10 mouse cellular contexts compared by ENCODE assay signal in the genomic region with DNA sequence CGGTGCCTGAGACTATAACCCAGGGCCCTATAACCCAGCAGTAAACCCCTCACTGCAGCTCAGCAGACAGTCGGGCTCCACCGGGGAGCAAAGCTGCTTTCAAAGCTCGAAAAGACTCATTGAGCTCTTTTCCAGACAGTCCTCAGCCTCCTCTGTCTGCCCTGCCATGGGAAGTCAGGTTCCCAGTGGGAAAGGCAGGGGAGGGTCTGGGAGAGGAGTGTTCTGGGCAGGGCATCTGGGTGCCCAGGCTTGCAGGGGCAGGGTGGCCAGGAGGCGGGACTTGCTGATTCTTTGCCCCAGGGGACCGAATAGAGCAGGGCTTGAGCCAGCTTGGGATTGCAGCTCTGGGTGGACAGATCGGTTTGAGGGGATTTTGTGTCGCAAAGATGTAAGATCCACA. TPM values are rescaled to one million over a fixed set of nuclear protein-coding genes. Genes with fewer than 3 reads are reported as not detected.
DNase-seq lines count a peak whose midpoint lies in the region; ATAC-seq and TF ChIP-seq lines count a peak whose summit lies in the region.
"Had no signal": no experiment of that assay in that cellular context is flagged by ENCODE, and none has a peak within 500 bp of the region (broad histone marks: within the 10 kb centered on the region; RNA-seq: fewer than 3 reads in every experiment).

No protein-coding gene starts in this region.

- no peak overlapping the region for H3K4me2 ChIP-seq in forebrain, embryonic 11.5 days (ENCODE audit: low read depth, low read length, severe bottlenecking)
- no peak overlapping the region for H3K4me2 ChIP-seq in forebrain, embryonic 15.5 days (replicated peaks)
- no peak overlapping the region for H3K4me2 ChIP-seq in liver, embryonic 11.5 days
- no peak overlapping the region for H3K4me2 ChIP-seq in liver, postnatal 0 days (ENCODE audit: low read depth, low read length)
- H3K4me2 ChIP-seq in embryonic facial prominence, embryonic 15.5 days (replicated peaks), result 0 out of 2 replicates have a peak overlapping the region, but pooled peaks have one; percentile 12
- no peak overlapping the region for H3K4me2 ChIP-seq in neural tube, embryonic 15.5 days

- H3K36me3 ChIP-seq in forebrain, embryonic 11.5 days (ENCODE audit: control insufficient read depth, insufficient read depth, low read length), result no peaks in the 10 kb centered on the region
- no peaks in the 10 kb centered on the region for H3K36me3 ChIP-seq in forebrain, embryonic 15.5 days
- H3K36me3 ChIP-seq in liver, embryonic 11.5 days (ENCODE audit: control insufficient read depth, insufficient read depth, low read length), result peaks cover 3% of the 10 kb centered on the region; the same call in 1 of the 2 replicates
- H3K36me3 ChIP-seq in liver, postnatal 0 days (replicated peaks; ENCODE audit: insufficient read depth, low read length), result peaks cover 20% of the 10 kb centered on the region
- peaks cover 11% of the 10 kb centered on the region for H3K36me3 ChIP-seq in embryonic facial prominence, embryonic 15.5 days
- H3K36me3 ChIP-seq in neural tube, embryonic 15.5 days, result no peaks in the 10 kb centered on the region

- no peak for TF ChIP-seq EP300 in liver, postnatal 0 days (IDR thresholded peaks at IDR 0.05; ENCODE audit: low read depth)

- H3K4me3 ChIP-seq in forebrain, embryonic 11.5 days (ENCODE audit: low read depth, low read length), result no peak overlapping the region
- no peak overlapping the region for H3K4me3 ChIP-seq in forebrain, embryonic 15.5 days
- no peak overlapping the region for H3K4me3 ChIP-seq in liver, embryonic 11.5 days (ENCODE audit: low read depth, low read length)
- H3K4me3 ChIP-seq in liver, postnatal 0 days (ENCODE audit: low read depth, low read length), result no peak overlapping the region
- no peak overlapping the region for H3K4me3 ChIP-seq in embryonic facial prominence, embryonic 15.5 days (replicated peaks)
- no peak overlapping the region for H3K4me3 ChIP-seq in neural tube, embryonic 15.5 days (replicated peaks)

- H3K9me3 ChIP-seq in forebrain, embryonic 11.5 days (ENCODE audit: control insufficient read depth, low read length), result no peaks in the 10 kb centered on the region
- H3K9me3 ChIP-seq in forebrain, embryonic 15.5 days, result no peaks in the 10 kb centered on the region
- H3K9me3 ChIP-seq in liver, embryonic 11.5 days (ENCODE audit: control insufficient read depth, low read length), result no peaks in the 10 kb centered on the region
- no peaks in the 10 kb centered on the region for H3K9me3 ChIP-seq in liver, postnatal 0 days (ENCODE audit: low read length)
- H3K9me3 ChIP-seq in embryonic facial prominence, embryonic 15.5 days (replicated peaks), result no peaks in the 10 kb centered on the region
- H3K9me3 ChIP-seq in neural tube, embryonic 15.5 days (replicated peaks), result no peaks in the 10 kb centered on the region

- no peak for DNase-seq in forebrain, embryonic 11.5 days (ENCODE audit: low spot score)
- DNase-seq in liver, embryonic 11.5 days (ENCODE audit: low spot score), result no peak
- DNase-seq in liver, postnatal 0 days, result no peak
- DNase-seq in cerebellum, adult 11 months, result no peak
- DNase-seq: left cerebral cortex, postnatal 4 days had no signal

- H3K27me3 ChIP-seq in forebrain, embryonic 11.5 days (ENCODE audit: control insufficient read depth, insufficient read depth, low read length), result no peaks in the 10 kb centered on the region
- H3K27me3 ChIP-seq in forebrain, embryonic 15.5 days, result no peaks in the 10 kb centered on the region
- no peaks in the 10 kb centered on the region for H3K27me3 ChIP-seq in liver, embryonic 11.5 days (replicated peaks; ENCODE audit: control insufficient read depth, insufficient read depth, low read length)
- H3K27me3 ChIP-seq in liver, postnatal 0 days (ENCODE audit: insufficient read depth, low read length), result no peaks in the 10 kb centered on the region
- H3K27me3 ChIP-seq in embryonic facial prominence, embryonic 15.5 days, result no peaks in the 10 kb centered on the region
- H3K27me3 ChIP-seq in neural tube, embryonic 15.5 days (replicated peaks), result no peaks in the 10 kb centered on the region

- no peak for ATAC-seq in forebrain, embryonic 11.5 days (replicated peaks; ENCODE audit: low FRiP score)
- ATAC-seq in forebrain, embryonic 15.5 days (replicated peaks), result no peak
- no peak for ATAC-seq in liver, embryonic 11.5 days (replicated peaks; ENCODE audit: low FRiP score)
- no peak for ATAC-seq in liver, postnatal 0 days
- no peak for ATAC-seq in embryonic facial prominence, embryonic 15.5 days (ENCODE audit: insufficient number of reproducible peaks, low FRiP score, low TSS enrichment, low read depth)
- 0 out of 2 replicates have a peak, but pooled peaks have one; percentile 4 for ATAC-seq in neural tube, embryonic 15.5 days (ENCODE audit: low FRiP score)
- no peak for ATAC-seq in activated CD4-positive, CD25-positive, alpha-beta regulatory T cell, adult 4 months
- ATAC-seq: CD4-positive, CD25-positive, alpha-beta regulatory T cell, adult 4 months had no signal

- H3K27ac ChIP-seq in forebrain, embryonic 11.5 days (ENCODE audit: low read depth, low read length), result peak overlapping the region; percentile 25; the same call in 1 of the 2 replicates
- H3K27ac ChIP-seq in forebrain, embryonic 15.5 days (replicated peaks), result no peak overlapping the region
- H3K27ac ChIP-seq in liver, embryonic 11.5 days (ENCODE audit: low read depth, low read length), result 0 out of 2 replicates have a peak overlapping the region, but pooled peaks have one; percentile 10
- H3K27ac ChIP-seq in liver, postnatal 0 days (ENCODE audit: low read depth), result no peak overlapping the region
- peak overlapping the region; percentile 73 for H3K27ac ChIP-seq in embryonic facial prominence, embryonic 15.5 days (replicated peaks)
- H3K27ac ChIP-seq in neural tube, embryonic 15.5 days (replicated peaks), result peak overlapping the region; percentile 30; the same call in 1 of the 2 replicates

- peak overlapping the region; percentile 32; the same call in 1 of the 2 replicates for H3K9ac ChIP-seq in forebrain, embryonic 11.5 days (ENCODE audit: low read length)
- H3K9ac ChIP-seq in forebrain, embryonic 15.5 days (replicated peaks), result no peak overlapping the region
- H3K9ac ChIP-seq in liver, embryonic 11.5 days (ENCODE audit: low read depth, low read length), result no peak overlapping the region
- no peak overlapping the region for H3K9ac ChIP-seq in liver, postnatal 0 days (replicated peaks)
- no peak overlapping the region for H3K9ac ChIP-seq in embryonic facial prominence, embryonic 15.5 days
- H3K9ac ChIP-seq in neural tube, embryonic 15.5 days (replicated peaks), result no peak overlapping the region

- no peak for TF ChIP-seq CTCF in liver, postnatal 0 days (IDR thresholded peaks at IDR 0.05; ENCODE audit: low read depth)

- peaks cover 3% of the 10 kb centered on the region; the same call in 1 of the 2 replicates for H3K4me1 ChIP-seq in forebrain, embryonic 11.5 days (replicated peaks; ENCODE audit: control insufficient read depth, insufficient read depth, low read length)
- peaks cover 27% of the 10 kb centered on the region for H3K4me1 ChIP-seq in forebrain, embryonic 15.5 days
- peaks cover 17% of the 10 kb centered on the region for H3K4me1 ChIP-seq in liver, embryonic 11.5 days (replicated peaks; ENCODE audit: control insufficient read depth, insufficient read depth, low read length)
- peaks cover 10% of the 10 kb centered on the region for H3K4me1 ChIP-seq in liver, postnatal 0 days (ENCODE audit: insufficient read depth)
- peaks cover 66% of the 10 kb centered on the region for H3K4me1 ChIP-seq in embryonic facial prominence, embryonic 15.5 days
- peaks cover 37% of the 10 kb centered on the region for H3K4me1 ChIP-seq in neural tube, embryonic 15.5 days

- WGBS in forebrain, embryonic 11.5 days, result 21% methylated on average over 8 of the region's 8 CpGs
- 28% methylated on average over 8 of the region's 8 CpGs for WGBS in forebrain, embryonic 15.5 days
- WGBS in liver, embryonic 11.5 days, result 56% methylated on average over 8 of the region's 8 CpGs
- WGBS in liver, postnatal 0 days (ENCODE audit: insufficient replicate concordance), result 82% methylated on average over 8 of the region's 8 CpGs
- WGBS in embryonic facial prominence, embryonic 15.5 days, result 18% methylated on average over 8 of the region's 8 CpGs
- 17% methylated on average over 8 of the region's 8 CpGs for WGBS in neural tube, embryonic 15.5 days

RNA-seq across cellular contexts. Expression of a gene that starts 52.6 kb away (rescaled TPM):
- 0.36 and 0.57 TPM in 2 replicates for polyA plus RNA-seq in forebrain, embryonic 11.5 days (2014; fragmentation: Nextera tagmentation; extraction: Ambion mirVana)
- not detected in 2 replicates for polyA plus RNA-seq in forebrain, embryonic 15.5 days (2015; fragmentation: Nextera tagmentation; extraction: Ambion mirVana)
- 0.62 and 0.78 TPM in 2 replicates for polyA plus RNA-seq in liver, embryonic 11.5 days (2014; fragmentation: Nextera tagmentation; extraction: Ambion mirVana)
- polyA plus RNA-seq in liver, postnatal 0 days (2015; fragmentation: Nextera tagmentation; extraction: Ambion mirVana), result 0.66 and 1.1 TPM in 2 replicates
- 0.45 and 0.53 TPM in 2 replicates for polyA plus RNA-seq in embryonic facial prominence, embryonic 15.5 days (2015; fragmentation: Nextera tagmentation; extraction: Ambion mirVana)
- 0.26 and 2.5 TPM in 2 replicates for polyA plus RNA-seq in neural tube, embryonic 15.5 days (2015; fragmentation: Nextera tagmentation; extraction: Ambion mirVana)
- polyA plus RNA-seq in activated CD4-positive, CD25-positive, alpha-beta regulatory T cell, adult 4 months (2017; shearing (Covaris generic)), result 100 to 1,000 TPM; 109 to 137 TPM

RNA-seq across cellular contexts. Expression of a gene that starts 58.3 kb away (rescaled TPM):
- polyA plus RNA-seq in forebrain, embryonic 11.5 days (2014; fragmentation: Nextera tagmentation; extraction: Ambion mirVana), result 7.4 and 8.2 TPM in 2 replicates
- polyA plus RNA-seq in forebrain, embryonic 15.5 days (2015; fragmentation: Nextera tagmentation; extraction: Ambion mirVana), result 8.6 and 10.4 TPM in 2 replicates
- polyA plus RNA-seq in liver, embryonic 11.5 days (2014; fragmentation: Nextera tagmentation; extraction: Ambion mirVana), result 17.1 and 19.6 TPM in 2 replicates
- polyA plus RNA-seq in liver, postnatal 0 days (2015; fragmentation: Nextera tagmentation; extraction: Ambion mirVana), result 6.6 and 9.9 TPM in 2 replicates
- polyA plus RNA-seq in embryonic facial prominence, embryonic 15.5 days (2015; fragmentation: Nextera tagmentation; extraction: Ambion mirVana), result 22.3 and 24.4 TPM in 2 replicates
- 13.6 and 17.1 TPM in 2 replicates for polyA plus RNA-seq in neural tube, embryonic 15.5 days (2015; fragmentation: Nextera tagmentation; extraction: Ambion mirVana)
- 10 to 100 TPM; 17.8 to 19.0 TPM for polyA plus RNA-seq in activated CD4-positive, CD25-positive, alpha-beta regulatory T cell, adult 4 months (2017; shearing (Covaris generic))

Comparison
In these comparisons a context has a peak if more than half of its experiments do, and no peak if none do; other contexts are left out.
1. H3K27ac ChIP-seq: peak in forebrain, embryonic 11.5 days (single experiment), liver, embryonic 11.5 days (single experiment), embryonic facial prominence, embryonic 15.5 days (single experiment) and neural tube, embryonic 15.5 days (single experiment); none in forebrain, embryonic 15.5 days (single experiment) and liver, postnatal 0 days (single experiment).
2. RNA of a gene that starts 52.6 kb away (polyA plus RNA-seq): 109 to 137 TPM in activated CD4-positive, CD25-positive, alpha-beta regulatory T cell, adult 4 months; 0.66 to 1.1 TPM in liver, postnatal 0 days, 0.62 to 0.78 TPM in liver, embryonic 11.5 days, 0.45 to 0.53 TPM in embryonic facial prominence, embryonic 15.5 days, 0.36 to 0.57 TPM in forebrain, embryonic 11.5 days, 0.26 to 2.5 TPM in neural tube, embryonic 15.5 days and not detected in forebrain, embryonic 15.5 days; every median in the first group is over 10 times any median in the second.